Mouse (Mus musculus) myocyte (in vitro differentiated cells): ENCODE measurements at regions not wholly inside any gene's neighbourhood (a gene's known extent, or its start where the extent isn't known, plus 50 kb on each side); places are given as distances from the start of the nearest gene placed in this dataset.

ENCODE experiments used
- E2F4 ChIP-seq: IDR thresholded peaks from one replicate; pipeline ENCODE4 v1.6.1; 2011; ENCODE audit warnings: mild to moderate bottlenecking, control low read depth, moderate library complexity; ENCODE audit not compliant: insufficient read depth
- MAX ChIP-seq: IDR thresholded peaks from one replicate; pipeline ENCODE4 v1.6.1; 2011; ENCODE audit warnings: low read depth, mild to moderate bottlenecking, control low read depth
- MYOG ChIP-seq, 3 experiments: IDR thresholded peaks; one replicate each; pipeline ENCODE4 v1.6.1; 2011; ENCODE audit warnings: control low read depth in 2 of 3, low read depth in 2 of 3, mild to moderate bottlenecking in 2 of 3; ENCODE audit not compliant: insufficient read length in 2 of 3, control insufficient read depth in 1 of 3, insufficient read depth in 1 of 3
- POLR2A ChIP-seq: IDR thresholded peaks from one replicate; pipeline ENCODE4 v1.6.1; 2011; ENCODE audit warnings: low read depth, mild to moderate bottlenecking, control low read depth, moderate library complexity; ENCODE audit not compliant: insufficient read length
- POLR2AphosphoS2 ChIP-seq: IDR thresholded peaks from one replicate; pipeline ENCODE4 v1.6.1; 2011; ENCODE audit warnings: low read depth, control low read depth; ENCODE audit not compliant: insufficient read length
- TCF12 ChIP-seq: IDR thresholded peaks from one replicate; pipeline ENCODE4 v1.6.1; 2011; ENCODE audit warnings: mild to moderate bottlenecking, control low read depth; ENCODE audit not compliant: poor library complexity, insufficient read depth, severe bottlenecking
- USF1 ChIP-seq: IDR thresholded peaks from one replicate; pipeline ENCODE4 v1.6.1; 2011; ENCODE audit warnings: low read depth, mild to moderate bottlenecking, control low read depth, moderate library complexity

DNA sequence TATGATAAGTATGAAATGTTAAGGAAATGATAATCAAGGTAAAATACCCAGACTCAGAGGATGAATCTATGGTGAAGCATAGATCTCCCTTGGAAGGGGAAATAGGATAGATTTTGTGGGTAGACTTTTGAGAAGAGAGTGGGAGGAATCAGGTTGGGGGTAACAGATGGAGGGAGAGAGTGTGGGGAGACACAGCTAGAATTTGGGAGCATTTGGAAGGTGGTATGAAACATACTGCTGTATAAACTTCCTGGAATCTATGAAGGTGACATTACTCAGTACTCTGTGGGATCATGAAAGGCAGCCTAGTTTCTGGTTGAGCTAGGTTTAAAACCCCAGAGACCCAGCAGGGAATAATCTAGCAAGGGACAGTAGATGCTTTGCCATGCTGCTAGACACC, 569.6 kb upstream of the Rgs18 start:
- TF ChIP-seq POLR2A (no peak), MAX (no peak), POLR2AphosphoS2 (no peak), USF1 (no peak), TCF12 (no peak), E2F4 (no peak), MYOG (IDR thresholded peaks at IDR 0.05; ENCODE audit: control insufficient read depth in 1 of 3, insufficient read depth in 1 of 3, insufficient read length in 2 of 3, low read depth in 2 of 3) (no peak)
